22 mouse cellular contexts compared by ENCODE assay signal in genomic region chr6:82522567-82522966, GRCm38 (mm10).
A peak's percentile ranks its signal among the peaks of the same experiment; 100 is the strongest.
DNase-seq lines count a peak whose midpoint lies in the region; ATAC-seq and TF ChIP-seq lines count a peak whose summit lies in the region.
"Had no signal": no experiment of that assay in that cellular context is flagged by ENCODE, and none has a peak within 500 bp of the region (broad histone marks: within the 10 kb centered on the region; RNA-seq: fewer than 3 reads in every experiment).

No protein-coding gene starts in this region.

- H3K27me3 ChIP-seq in heart, embryonic 10.5 days (ENCODE audit: insufficient read depth, poor library complexity, severe bottlenecking), result no peaks in the 10 kb centered on the region
- H3K27me3 ChIP-seq in hindbrain, postnatal 0 days (ENCODE audit: insufficient read depth, low read length), result no peaks in the 10 kb centered on the region
- no peaks in the 10 kb centered on the region for H3K27me3 ChIP-seq in hindbrain, embryonic 14.5 days (ENCODE audit: control insufficient read depth, insufficient read depth, low read length)
- H3K27me3 ChIP-seq in lung, embryonic 16.5 days (ENCODE audit: control insufficient read depth, insufficient read depth, low read depth, low read length), result no peaks in the 10 kb centered on the region
- no peaks in the 10 kb centered on the region for H3K27me3 ChIP-seq in lung, postnatal 0 days (replicated peaks; ENCODE audit: insufficient read depth, low read length)
- H3K27me3 ChIP-seq: forebrain, embryonic 13.5 days had no signal

- no peak overlapping the region for H3K4me2 ChIP-seq in hindbrain, postnatal 0 days (ENCODE audit: low read depth, low read length)
- no peak overlapping the region for H3K4me2 ChIP-seq in hindbrain, embryonic 14.5 days (replicated peaks)
- H3K4me2 ChIP-seq in lung, embryonic 16.5 days (ENCODE audit: low read depth, low read length), result no peak overlapping the region
- no peak overlapping the region for H3K4me2 ChIP-seq in lung, postnatal 0 days (replicated peaks; ENCODE audit: low read depth, low read length)
- H3K4me2 ChIP-seq: forebrain, embryonic 13.5 days had no signal

- TF ChIP-seq EP300 in lung, postnatal 0 days (IDR thresholded peaks at IDR 0.05), result no peak

- TF ChIP-seq CTCF in hindbrain, postnatal 0 days (IDR thresholded peaks at IDR 0.05; ENCODE audit: low read depth), result no peak
- no peak for TF ChIP-seq CTCF in lung, postnatal 0 days (IDR thresholded peaks at IDR 0.05)

- no peaks in the 10 kb centered on the region for H3K9me3 ChIP-seq in heart, embryonic 10.5 days
- H3K9me3 ChIP-seq in hindbrain, postnatal 0 days (ENCODE audit: low read length), result no peaks in the 10 kb centered on the region
- H3K9me3 ChIP-seq in hindbrain, embryonic 14.5 days (ENCODE audit: control insufficient read depth, low read length), result no peaks in the 10 kb centered on the region
- H3K9me3 ChIP-seq in lung, embryonic 16.5 days (ENCODE audit: control insufficient read depth, low read length), result no peaks in the 10 kb centered on the region
- no peaks in the 10 kb centered on the region for H3K9me3 ChIP-seq in lung, postnatal 0 days (ENCODE audit: low read length)
- H3K9me3 ChIP-seq: forebrain, embryonic 10.5 days; forebrain, embryonic 13.5 days; G1E had no signal

- ATAC-seq in hindbrain, postnatal 0 days, result no peak
- no peak; the same call in 1 of the 2 replicates for ATAC-seq in hindbrain, embryonic 14.5 days (ENCODE audit: low FRiP score)
- ATAC-seq in lung, embryonic 16.5 days (ENCODE audit: low read depth), result peak; percentile 15; the same call in 1 of the 2 replicates
- no peak for ATAC-seq in lung, postnatal 0 days
- ATAC-seq: forebrain, embryonic 13.5 days; forebrain, embryonic 16.5 days; intestine, postnatal 0 days; Patski had no signal

- DNase-seq in heart, embryonic 10.5 days (ENCODE audit: low spot score), result peak; percentile 38
- DNase-seq in heart, adult 9 months (ENCODE audit: low spot score in 2 of 2), result no peak
- peak; percentile 30 for DNase-seq in hindbrain, postnatal 0 days (ENCODE audit: low spot score)
- no peak for DNase-seq in hindbrain, embryonic 14.5 days (ENCODE audit: low spot score)
- no peak for DNase-seq in lung, postnatal 0 days (ENCODE audit: low spot score)
- peak; percentile 14 for DNase-seq in adipocyte (ENCODE audit: low spot score)
- no peak for DNase-seq in kidney, postnatal 10 days
- DNase-seq: adrenal gland, adult 2 months; adrenal gland, postnatal 14 days; B cell, adult 2 months; cerebellum, adult 11-12 months; cerebellum, adult 9-10 months; cerebellum, postnatal 14 days; gastrocnemius, postnatal 10 days; gastrocnemius, postnatal 36 days had no signal

- no peak overlapping the region for H3K27ac ChIP-seq in heart, embryonic 10.5 days
- H3K27ac ChIP-seq in hindbrain, postnatal 0 days, result no peak overlapping the region
- H3K27ac ChIP-seq in hindbrain, embryonic 14.5 days, result no peak overlapping the region
- H3K27ac ChIP-seq in lung, embryonic 16.5 days (ENCODE audit: low read length), result no peak overlapping the region
- no peak overlapping the region for H3K27ac ChIP-seq in lung, postnatal 0 days (ENCODE audit: low read length)
- H3K27ac ChIP-seq: forebrain, embryonic 10.5 days; forebrain, embryonic 13.5 days had no signal

- H3K36me3 ChIP-seq in heart, embryonic 10.5 days, result no peaks in the 10 kb centered on the region
- H3K36me3 ChIP-seq in hindbrain, postnatal 0 days (ENCODE audit: insufficient read depth, low read length), result no peaks in the 10 kb centered on the region
- no peaks in the 10 kb centered on the region for H3K36me3 ChIP-seq in hindbrain, embryonic 14.5 days (replicated peaks; ENCODE audit: control insufficient read depth, insufficient read depth)
- H3K36me3 ChIP-seq in lung, embryonic 16.5 days (ENCODE audit: control insufficient read depth, insufficient read depth, low read length), result no peaks in the 10 kb centered on the region
- no peaks in the 10 kb centered on the region for H3K36me3 ChIP-seq in lung, postnatal 0 days (ENCODE audit: insufficient read depth, low read length)
- H3K36me3 ChIP-seq: forebrain, embryonic 10.5 days; G1E had no signal

- H3K4me3 ChIP-seq in heart, embryonic 10.5 days, result no peak overlapping the region
- H3K4me3 ChIP-seq in hindbrain, postnatal 0 days (ENCODE audit: low read length), result no peak overlapping the region
- no peak overlapping the region for H3K4me3 ChIP-seq in hindbrain, embryonic 14.5 days (replicated peaks; ENCODE audit: low read length)
- no peak overlapping the region for H3K4me3 ChIP-seq in lung, embryonic 16.5 days (ENCODE audit: low read length)
- no peak overlapping the region for H3K4me3 ChIP-seq in lung, postnatal 0 days (ENCODE audit: low read depth, low read length)
- H3K4me3 ChIP-seq: forebrain, embryonic 10.5 days; forebrain, embryonic 13.5 days had no signal

- no peaks in the 10 kb centered on the region for H3K4me1 ChIP-seq in heart, embryonic 10.5 days
- H3K4me1 ChIP-seq in hindbrain, postnatal 0 days (ENCODE audit: insufficient read depth, low read length), result no peaks in the 10 kb centered on the region
- H3K4me1 ChIP-seq in hindbrain, embryonic 14.5 days (replicated peaks; ENCODE audit: control insufficient read depth, insufficient read depth, low read length), result no peaks in the 10 kb centered on the region
- no peaks in the 10 kb centered on the region for H3K4me1 ChIP-seq in lung, embryonic 16.5 days (replicated peaks; ENCODE audit: control insufficient read depth, insufficient read depth, low read length)
- H3K4me1 ChIP-seq in lung, postnatal 0 days (ENCODE audit: insufficient read depth, low read depth, low read length), result no peaks in the 10 kb centered on the region

- H3K9ac ChIP-seq in hindbrain, postnatal 0 days (replicated peaks; ENCODE audit: low read length), result no peak overlapping the region
- no peak overlapping the region for H3K9ac ChIP-seq in hindbrain, embryonic 14.5 days
- H3K9ac ChIP-seq in lung, embryonic 16.5 days (ENCODE audit: low read length), result no peak overlapping the region
- no peak overlapping the region for H3K9ac ChIP-seq in lung, postnatal 0 days (replicated peaks; ENCODE audit: low read depth)
- H3K9ac ChIP-seq: forebrain, embryonic 13.5 days had no signal

- 92% methylated on average over 5 of the region's 5 CpGs for WGBS in heart, embryonic 10.5 days
- 57% methylated on average over 5 of the region's 5 CpGs for WGBS in hindbrain, postnatal 0 days
- WGBS in hindbrain, embryonic 14.5 days, result 76% methylated on average over 5 of the region's 5 CpGs
- 70% methylated on average over 5 of the region's 5 CpGs for WGBS in lung, embryonic 16.5 days
- WGBS in lung, postnatal 0 days, result 63% methylated on average over 5 of the region's 5 CpGs

Comparison
In these comparisons a context has a peak if more than half of its experiments do, and no peak if none do; other contexts are left out.
1. DNase-seq: peak in heart, embryonic 10.5 days (single experiment), hindbrain, postnatal 0 days (single experiment) and adipocyte (single experiment); none in heart, adult 9 months (0 of 2), hindbrain, embryonic 14.5 days (single experiment), lung, postnatal 0 days (single experiment) and kidney, postnatal 10 days (single experiment).